Mouse (Mus musculus) cerebellum, adult 2 months (tissue): ENCODE results near the gene Nudt21. TPM values are rescaled to one million over a fixed set of nuclear protein-coding genes. Genes with fewer than 3 reads are reported as not detected.

Source experiments
- DNase-seq, 2 experiments: peaks; one replicate each; pipeline ENCODE4 v3.0.0; 2021
- H3K27ac ChIP-seq: fragments of 200-500 bp; 2 replicates; pipeline ENCODE4 v1.5.1; 2012; ENCODE audit warnings: low read length, control low read depth, inconsistent platforms; ENCODE audit not compliant: insufficient read depth
- H3K27me3 ChIP-seq: fragments of 200-500 bp; 2 replicates; pipeline ENCODE4 v1.6.1; 2012; ENCODE audit warnings: inconsistent platforms, mild to moderate bottlenecking, low read length, moderate library complexity; ENCODE audit not compliant: control insufficient read depth, insufficient read depth
- H3K4me1 ChIP-seq: fragments of 200-500 bp; 2 replicates; pipeline ENCODE4 v1.6.1; 2011; ENCODE audit warnings: low read length; ENCODE audit not compliant: control insufficient read depth, insufficient read depth
- H3K4me3 ChIP-seq: fragments of 200-500 bp; replicated peaks from 2 replicates; pipeline ENCODE3; 2011; ENCODE audit warnings: mild to moderate bottlenecking, low read depth, low read length, control low read depth; ENCODE audit not compliant: insufficient read depth
- CTCF ChIP-seq: fragments of 200-500 bp; IDR thresholded peaks from 2 replicates; pipeline ENCODE4 v1.5.1; 2011; ENCODE audit warnings: low read depth, mild to moderate bottlenecking, control low read depth, low read length, moderate library complexity, borderline replicate concordance; ENCODE audit not compliant: insufficient read depth
- POLR2A ChIP-seq: fragments of 200-500 bp; IDR thresholded peaks from 2 replicates; pipeline ENCODE4 v1.6.1; 2011; ENCODE audit warnings: low read length, control low read depth, borderline replicate concordance; ENCODE audit not compliant: insufficient read depth
- WGBS: fragments of 180-500 bp; shearing (Covaris S2); methylation state at CpG from one replicate; pipeline ENCODE4 v1.1.7; 2018; 5-methylcytosine and 5-hydroxymethylcytosine counted together
- polyA plus RNA-seq: library from polyadenylated mRNA; depleted of rRNA; stranded (reverse); fragments of >200 nt; gene quantifications from 2 replicates; pipeline ENCODE4 v1.2.3, GENCODE M21; 2012

Gene Nudt21
- polyA plus RNA-seq, 1 experiment: 31.3 TPM

DNA sequence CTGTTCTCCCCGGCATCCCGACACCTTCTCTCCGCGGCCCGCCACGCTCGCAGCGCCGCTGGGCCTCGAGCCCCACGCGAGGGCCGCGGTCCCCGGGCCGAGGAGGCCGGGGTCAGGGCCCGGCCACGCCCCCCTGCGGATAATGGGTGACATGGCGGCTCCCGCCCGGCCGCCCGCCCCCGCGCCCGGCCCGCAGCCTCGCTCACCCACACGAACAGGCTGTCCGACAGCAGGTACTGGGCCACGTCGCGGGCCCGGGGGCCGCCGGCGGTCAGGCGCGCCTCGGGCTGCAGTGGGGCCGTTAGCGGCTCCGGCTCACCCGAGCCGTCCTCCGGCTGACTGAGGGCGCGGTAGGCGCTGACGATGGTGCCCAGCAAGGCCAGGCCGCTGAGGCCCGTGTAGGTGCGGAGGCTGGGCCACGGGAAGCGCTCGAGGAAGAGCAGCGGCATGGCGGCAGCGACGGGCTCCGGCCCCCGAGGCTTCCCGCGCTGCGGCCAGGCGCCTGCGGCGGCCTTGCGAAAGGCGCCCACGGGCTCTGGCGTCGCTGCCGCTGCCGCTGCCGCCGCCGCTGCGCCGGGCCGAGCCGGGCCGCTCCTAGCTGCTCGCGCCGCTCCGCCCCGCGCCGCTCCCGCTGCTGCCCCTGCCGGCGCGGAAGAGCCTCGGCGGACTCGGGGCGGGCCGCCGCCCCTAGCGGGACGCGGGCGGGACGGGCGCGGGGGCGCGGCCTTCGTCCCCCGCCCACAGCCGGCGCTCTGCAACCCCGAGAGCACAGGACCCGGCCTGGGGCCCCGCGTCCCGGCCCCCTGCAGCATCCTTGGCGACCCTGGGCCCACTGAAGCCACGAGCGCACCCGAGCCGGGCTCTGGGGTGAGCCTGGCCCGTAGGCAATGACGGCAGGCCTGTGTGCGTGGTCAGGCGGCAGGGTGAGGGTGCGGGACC is 24.5 kb downstream of the Nudt21 start, which contains the start of gene Amfr:
TSS of gene Amfr (minus strand) at position 830 of the 939 bp plus-strand sequence.
- under 1% methylated on average over 82 of the region's 130 CpGs for WGBS
- Histone ChIP-seq H3K4me3 (peak within 1 kb of the TSS; percentile 72), H3K27ac (peak within 1 kb of the TSS; percentile 72), H3K27me3 (no peaks in the 10 kb centered on the region), H3K4me1 (peaks cover 12% of the 10 kb centered on the region)
- DNase-seq: peak; percentile 74 to 79
- TF ChIP-seq CTCF (no peak), POLR2A (no peak)

DNA sequence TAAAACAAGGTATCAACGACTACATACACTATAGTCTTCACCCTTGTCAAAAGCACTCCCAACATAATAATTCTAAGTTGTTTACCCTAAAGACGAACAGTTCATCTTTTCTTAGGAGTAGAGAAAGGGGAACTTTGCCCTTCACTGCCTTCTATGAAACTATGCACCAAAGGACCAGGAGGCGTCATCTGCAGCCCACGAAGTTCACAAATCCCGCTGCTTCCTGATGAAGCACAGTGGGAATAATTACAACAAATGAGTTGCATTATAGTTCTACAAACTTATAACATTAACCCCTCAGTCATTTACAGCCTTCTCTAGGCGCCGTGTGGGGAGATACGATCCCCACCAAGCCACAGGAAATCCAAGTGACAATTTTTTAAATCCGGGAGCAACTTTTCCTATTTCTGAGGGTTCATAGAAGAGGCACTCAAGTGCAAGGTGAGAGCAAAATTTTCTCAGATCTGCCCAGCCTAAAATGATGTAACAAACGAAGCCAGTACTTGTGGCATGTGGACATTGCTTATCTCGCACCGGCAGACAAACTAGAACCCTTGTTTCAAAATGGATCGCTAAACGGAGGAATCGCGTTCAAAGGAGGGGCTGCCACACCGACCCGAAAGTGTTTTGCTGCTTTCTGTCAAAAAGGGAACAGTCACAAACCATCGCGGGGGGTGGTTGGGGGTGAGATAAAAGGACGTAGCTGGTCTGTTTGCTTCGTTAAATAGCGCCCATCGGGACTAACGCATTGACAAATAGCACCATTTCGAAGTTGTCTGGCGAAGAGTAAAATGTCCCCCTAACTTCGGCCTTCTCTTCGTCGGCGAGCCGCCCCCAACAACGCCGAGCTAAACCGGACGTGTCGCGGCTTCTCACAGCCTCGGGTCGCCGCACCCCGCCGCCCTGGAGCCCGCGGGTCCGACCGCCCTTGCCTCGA is 25.5 kb downstream of the Nudt21 start:
- H3K27me3 ChIP-seq: no peaks in the 10 kb centered on the region
- H3K4me3 ChIP-seq: peak overlapping the region; percentile 72
- TF ChIP-seq CTCF: no peak
- TF ChIP-seq POLR2A: no peak
- DNase-seq: no peak
- peak overlapping the region; percentile 37; the same call in 1 of the 2 replicates for H3K27ac ChIP-seq
- peaks cover 12% of the 10 kb centered on the region for H3K4me1 ChIP-seq
- 3% methylated on average over 48 of the region's 48 CpGs for WGBS

DNA sequence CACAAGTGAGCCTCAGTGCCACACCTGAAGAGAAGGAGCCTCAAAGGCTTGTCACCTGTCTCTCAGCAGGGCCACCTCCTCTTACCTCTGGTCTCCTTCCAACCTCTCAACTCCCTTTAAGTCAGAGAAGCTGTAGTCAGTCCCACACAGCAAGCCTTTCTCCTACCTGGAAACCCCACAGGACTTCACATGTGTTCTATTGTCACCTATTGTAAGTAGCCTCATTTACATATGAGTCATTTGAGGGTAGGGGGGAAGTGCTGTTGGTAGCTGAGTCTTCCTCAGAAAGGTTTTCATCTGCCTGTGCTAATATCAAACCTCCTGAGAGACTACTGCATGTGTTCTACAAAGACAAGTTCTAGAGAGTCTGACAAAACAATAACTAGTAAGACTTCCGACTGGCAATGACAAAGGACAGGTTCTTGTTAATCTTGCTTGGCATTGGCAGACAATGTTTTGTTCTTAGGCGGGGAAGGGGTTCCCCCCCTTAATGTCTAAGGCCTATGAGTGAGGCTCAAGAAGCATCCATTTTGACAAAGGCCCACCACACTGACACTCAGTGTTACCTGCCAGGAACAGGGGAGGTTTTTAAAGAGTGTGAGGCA is 26.6 kb downstream of the Nudt21 start:
- no peak for DNase-seq
- H3K27me3 ChIP-seq: no peaks in the 10 kb centered on the region
- H3K4me1 ChIP-seq: peaks cover 12% of the 10 kb centered on the region
- H3K27ac ChIP-seq: no peak overlapping the region
- H3K4me3 ChIP-seq: no peak overlapping the region
- TF ChIP-seq CTCF: no peak
- TF ChIP-seq POLR2A: no peak
- 55% methylated on average over 2 of the region's 2 CpGs for WGBS

DNA sequence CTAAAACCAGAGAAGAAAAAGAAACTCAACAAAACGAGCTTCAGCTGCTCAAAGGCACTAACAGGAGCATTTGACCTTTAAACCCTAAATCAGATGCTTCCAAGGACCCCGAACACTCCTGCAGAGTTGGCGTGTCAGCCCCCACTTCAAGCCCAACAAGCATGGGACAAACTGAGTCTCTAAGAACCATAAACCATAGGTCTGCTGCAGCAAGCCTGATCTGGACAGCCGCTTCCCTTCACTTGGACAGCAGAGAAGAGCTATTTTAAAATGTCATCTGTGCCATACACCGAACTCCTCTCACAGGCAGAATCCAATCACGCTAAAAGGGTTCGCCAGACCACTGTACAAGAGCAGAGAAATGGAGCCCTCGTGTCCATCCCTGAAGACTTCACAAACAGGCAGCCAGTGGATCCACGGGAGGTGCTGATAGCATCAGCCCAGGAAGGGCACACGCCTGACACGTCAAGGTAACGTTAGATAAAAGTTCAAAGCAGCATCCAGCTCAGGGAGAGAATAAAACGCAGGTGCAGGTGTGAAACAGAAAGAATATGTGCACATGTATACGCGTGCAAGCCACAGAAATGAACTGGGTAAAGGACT is 27.5 kb downstream of the Nudt21 start:
- TF ChIP-seq CTCF: no peak
- no peak for TF ChIP-seq POLR2A
- WGBS: 32% methylated on average over 15 of the region's 15 CpGs
- peak overlapping the region; percentile 33; the same call in 1 of the 2 replicates for H3K27ac ChIP-seq
- DNase-seq: peak in 1 of 2 experiments; percentile 25
- peaks cover 12% of the 10 kb centered on the region for H3K4me1 ChIP-seq
- no peaks in the 10 kb centered on the region for H3K27me3 ChIP-seq
- peak overlapping the region; percentile 13 for H3K4me3 ChIP-seq

DNA sequence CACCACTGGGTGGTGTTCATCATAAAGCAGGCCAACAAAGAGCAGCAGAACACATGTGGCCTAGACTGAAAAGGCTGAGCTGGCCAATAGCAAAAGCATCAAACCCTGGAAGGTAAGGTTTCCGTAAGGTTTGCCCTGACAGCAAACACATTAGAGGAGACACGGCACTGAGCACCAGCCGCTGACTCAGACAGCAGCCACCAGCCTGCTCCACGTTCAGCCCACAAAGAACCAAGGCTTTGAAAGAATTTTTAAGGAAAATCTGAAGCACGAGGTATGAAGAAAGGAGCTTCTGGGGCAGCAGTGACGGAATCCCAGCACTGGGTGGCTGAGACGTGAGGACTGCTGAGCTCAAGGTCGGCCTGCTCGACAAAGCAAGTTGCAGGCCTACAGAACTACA is 32.7 kb downstream of the Nudt21 start:
- Histone ChIP-seq H3K27me3 (no peaks in the 10 kb centered on the region), H3K4me1 (peaks cover 4% of the 10 kb centered on the region), H3K4me3 (no peak overlapping the region), H3K27ac (no peak overlapping the region)
- WGBS: 84% methylated on average over 9 of the region's 9 CpGs
- TF ChIP-seq POLR2A: no peak
- TF ChIP-seq CTCF: no peak
- DNase-seq: no peak

DNA sequence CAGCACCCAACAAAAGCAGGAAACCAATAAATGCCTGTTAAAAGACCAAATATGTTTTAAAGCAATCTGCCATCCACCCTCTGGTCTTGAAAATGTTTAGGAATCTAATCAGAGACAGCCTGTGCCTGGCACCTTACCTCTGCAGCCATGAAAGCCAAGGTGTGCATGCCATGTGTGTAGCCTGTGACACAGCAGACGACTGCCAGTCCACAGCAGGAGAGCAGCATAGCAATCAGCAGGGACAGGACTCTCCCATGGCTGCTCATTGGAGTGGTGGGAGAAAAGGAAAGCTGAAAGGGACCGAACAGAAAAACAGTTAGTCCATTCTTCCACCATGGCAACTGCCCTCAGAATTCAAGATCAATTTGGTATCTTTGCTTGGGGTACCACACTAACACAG is 37.9 kb downstream of the Nudt21 start:
- Histone ChIP-seq H3K27ac (no peak overlapping the region), H3K27me3 (no peaks in the 10 kb centered on the region), H3K4me3 (no peak overlapping the region), H3K4me1 (0 out of 2 replicates have a peak, but pooled peaks cover 2% of the 10 kb centered on the region)
- DNase-seq: peak in 1 of 2 experiments; percentile 37
- TF ChIP-seq CTCF (no peak), POLR2A (no peak)
- WGBS: 4% methylated on average over 2 of the region's 2 CpGs

DNA sequence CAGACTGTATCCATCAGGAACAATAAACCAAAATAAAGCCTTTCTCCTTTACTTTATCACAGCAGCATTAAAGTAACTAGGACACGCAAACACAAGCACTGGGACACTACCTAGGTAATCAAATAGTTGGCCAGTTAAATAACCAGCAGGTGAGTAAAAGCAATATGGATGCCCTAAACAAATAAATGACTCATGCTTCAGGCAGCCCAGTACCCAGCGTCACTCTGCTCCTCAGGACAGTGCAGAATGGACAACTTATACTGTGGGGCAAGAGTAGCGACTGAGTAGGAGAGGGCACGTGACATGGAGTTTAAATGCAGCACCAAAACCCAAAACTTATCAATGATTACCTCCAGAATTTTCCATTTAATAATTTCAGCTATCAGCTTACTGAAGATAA is 47.1 kb downstream of the Nudt21 start:
- H3K27me3 ChIP-seq: no peaks in the 10 kb centered on the region
- no peak for DNase-seq
- TF ChIP-seq POLR2A: no peak
- TF ChIP-seq CTCF: no peak

More for the DNA sequence above, 47.1 kb downstream of the Nudt21 start:
- H3K4me1 ChIP-seq: no peaks in the 10 kb centered on the region
- H3K4me3 ChIP-seq: no peak overlapping the region
- no peak overlapping the region for H3K27ac ChIP-seq
- WGBS: 93% methylated on average over 4 of the region's 4 CpGs
